Mouse (Mus musculus) c-Kit-positive CD71-positive TER-119-positive erythroid progenitor cells, embryonic 14.5 days (primary cell): Measurements from ENCODE around the gene Fosl2.

ENCODE experiments used
- DNase-seq: peaks from one replicate; pipeline ENCODE4 v3.0.0-alpha.2; 2013; ENCODE audit warnings: low spot score

Fosl2 gene

DNA sequence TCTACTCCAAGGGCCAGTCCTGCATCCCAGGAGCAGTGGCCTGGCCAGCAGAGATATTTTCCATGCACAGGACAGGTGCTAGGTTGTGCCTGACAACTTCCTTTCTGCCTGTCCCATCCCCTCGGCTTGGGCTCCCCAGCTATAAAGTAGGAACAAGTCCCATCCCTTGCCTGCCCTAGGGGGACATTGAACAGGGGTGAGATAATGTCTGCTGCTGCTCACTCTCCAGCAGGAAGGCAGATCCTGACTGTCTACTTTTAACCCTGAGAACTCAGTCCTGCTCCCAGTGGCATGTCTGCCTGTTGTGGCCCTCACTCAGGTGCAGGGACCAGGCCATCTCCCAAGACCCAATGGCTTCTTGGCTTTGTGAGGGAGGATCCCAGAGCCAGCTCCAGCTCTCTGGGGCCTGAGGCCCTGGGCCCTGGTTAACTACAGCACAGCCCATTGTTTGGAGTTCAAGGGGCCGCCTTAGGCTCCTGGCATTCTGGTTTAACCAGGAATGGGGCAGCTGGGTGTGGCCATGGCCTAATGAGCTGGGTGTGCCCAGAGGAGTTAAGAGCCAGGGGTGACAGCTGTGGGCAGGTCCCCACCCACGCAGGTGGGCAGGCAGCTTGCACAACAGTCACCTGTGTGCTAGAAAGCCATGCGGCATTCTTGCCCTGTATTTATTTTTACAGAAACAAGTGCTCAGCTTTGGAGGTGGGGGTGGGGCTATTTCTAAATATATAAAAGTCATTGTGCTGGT lies 47.5 kb downstream of the Fosl2 start:
- no peak for DNase-seq

DNA sequence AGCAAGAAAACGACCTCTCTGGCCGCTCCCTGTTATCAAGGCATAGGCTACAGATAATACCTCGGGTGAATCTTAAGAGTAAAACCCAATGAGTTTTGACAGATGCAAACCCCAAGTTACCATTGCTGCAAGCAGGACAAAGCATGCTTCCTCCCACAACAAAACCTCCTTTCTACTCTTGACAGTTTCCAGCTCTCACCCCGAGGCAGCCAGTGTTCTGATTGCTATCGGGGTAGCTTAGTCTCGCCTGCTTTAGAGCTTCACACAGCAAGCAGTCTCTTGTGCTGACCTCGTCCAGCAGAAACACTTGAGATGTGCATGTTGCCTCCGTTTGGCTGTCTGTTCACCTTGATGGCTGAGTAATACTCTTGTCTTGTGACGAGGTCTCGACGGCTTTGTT lies 52.1 kb downstream of the Fosl2 start:
- DNase-seq, result no peak

DNA sequence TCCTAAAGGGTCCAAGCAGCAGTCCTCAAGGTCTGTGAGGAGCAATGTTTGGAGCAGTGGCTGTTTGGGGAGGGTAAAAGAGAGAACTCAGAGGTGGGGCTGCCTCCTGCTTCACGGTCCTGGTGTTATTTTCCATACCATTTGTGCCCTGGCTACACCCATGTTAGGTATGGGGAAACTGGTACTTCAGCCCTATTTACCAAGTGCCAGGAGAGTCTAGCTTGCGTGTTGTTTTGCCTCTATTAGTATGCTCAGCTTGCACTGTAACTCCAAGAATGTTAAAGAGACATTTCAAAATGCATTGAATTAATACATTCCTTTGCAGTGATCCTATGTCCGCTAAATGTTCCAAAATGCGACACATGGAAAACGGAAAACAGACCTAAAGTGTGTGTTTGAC lies 55.7 kb downstream of the Fosl2 start:
- no peak for DNase-seq

DNA sequence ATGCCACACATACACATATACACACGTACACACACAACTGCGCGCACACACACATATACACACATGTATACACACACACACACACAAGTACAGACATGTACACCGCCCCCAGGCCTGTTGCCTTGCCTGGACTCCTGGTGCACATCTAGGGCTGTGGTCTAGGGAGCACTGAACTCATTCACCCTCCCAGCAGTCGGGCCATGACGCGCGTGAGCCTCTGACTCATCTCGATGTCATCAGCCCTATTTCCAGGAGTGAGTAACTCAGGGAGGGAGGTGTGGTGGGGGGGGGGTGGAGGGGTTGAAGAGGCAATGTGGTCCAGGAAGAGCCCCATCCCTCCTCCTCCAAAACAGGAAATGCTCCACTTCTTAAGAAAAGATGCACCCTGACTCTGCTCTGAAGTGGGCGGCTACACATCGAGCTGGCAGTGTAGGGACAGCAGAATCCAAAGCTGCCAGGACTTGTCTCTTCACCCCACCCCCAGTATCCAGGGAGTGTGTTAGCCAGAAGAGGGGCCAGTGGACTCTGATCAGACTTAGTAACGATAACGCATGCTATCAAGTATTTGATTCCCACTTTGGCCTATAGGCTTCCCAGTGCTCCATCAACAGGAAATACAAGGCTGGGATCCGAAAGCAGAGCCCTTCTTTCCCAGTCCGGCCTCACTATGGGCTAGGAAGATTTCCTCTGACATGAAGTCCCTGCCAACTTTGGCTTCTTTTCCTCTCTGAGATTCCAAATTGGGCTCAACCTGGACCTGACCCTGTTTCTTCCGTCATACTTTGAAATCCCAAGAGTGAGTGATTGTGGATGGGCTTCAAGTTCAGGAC lies 56.6 kb downstream of the Fosl2 start:
- no peak for DNase-seq

DNA sequence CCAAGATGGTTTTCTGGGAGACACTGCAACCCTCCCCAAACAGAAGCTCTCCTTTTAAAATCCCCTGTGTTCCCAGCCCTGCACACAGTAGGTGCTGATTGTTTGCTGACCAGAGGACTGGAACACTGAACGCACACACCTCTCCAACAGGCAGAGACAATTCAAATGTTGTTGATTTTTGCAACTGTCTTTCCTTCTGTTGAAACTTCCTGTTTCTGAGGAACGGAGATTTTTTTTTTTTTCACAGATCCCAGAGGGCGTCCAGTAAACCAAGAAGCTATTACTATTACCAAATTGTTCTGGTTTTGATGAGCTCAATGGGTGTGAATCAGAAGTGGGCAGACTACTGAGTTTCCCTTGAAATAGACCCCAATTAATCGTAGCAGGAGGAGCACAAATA lies 58.6 kb downstream of the Fosl2 start:
- no peak for DNase-seq

DNA sequence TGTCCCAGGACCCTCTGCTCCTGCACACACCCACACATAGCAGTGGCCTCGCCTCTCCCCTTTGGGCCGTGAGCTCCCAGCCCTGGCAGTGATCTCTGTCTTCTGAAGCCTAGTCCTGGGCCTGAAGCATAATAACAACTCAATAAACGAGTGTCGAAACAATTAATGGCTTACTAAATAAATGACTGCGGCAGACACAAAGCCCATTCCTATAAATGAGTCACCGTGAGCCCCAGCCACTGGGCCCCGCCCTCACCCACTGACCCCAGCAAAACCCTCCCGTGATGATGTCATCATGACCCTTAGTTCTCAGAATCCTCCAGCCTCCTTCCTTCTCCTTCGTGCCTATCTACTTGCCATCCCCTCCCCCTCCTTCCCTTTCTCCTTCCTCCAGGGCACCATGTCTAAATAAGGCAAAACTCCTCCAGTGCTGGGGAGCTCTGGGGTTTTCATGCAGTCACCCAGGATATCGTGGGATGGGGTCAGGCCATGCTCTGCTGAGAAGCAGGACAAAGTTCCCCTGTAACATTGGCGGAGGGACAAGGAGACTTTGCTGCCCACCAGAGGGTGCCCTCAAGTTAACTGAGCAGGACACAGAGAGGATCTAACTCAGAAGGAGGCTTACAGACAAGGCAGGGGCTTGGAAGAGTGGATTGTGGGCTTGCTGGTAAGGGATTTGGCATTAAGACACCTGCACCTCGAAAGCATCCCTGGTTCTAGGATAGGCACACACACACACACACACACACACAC lies 60.4 kb downstream of the Fosl2 start:
- no peak for DNase-seq

DNA sequence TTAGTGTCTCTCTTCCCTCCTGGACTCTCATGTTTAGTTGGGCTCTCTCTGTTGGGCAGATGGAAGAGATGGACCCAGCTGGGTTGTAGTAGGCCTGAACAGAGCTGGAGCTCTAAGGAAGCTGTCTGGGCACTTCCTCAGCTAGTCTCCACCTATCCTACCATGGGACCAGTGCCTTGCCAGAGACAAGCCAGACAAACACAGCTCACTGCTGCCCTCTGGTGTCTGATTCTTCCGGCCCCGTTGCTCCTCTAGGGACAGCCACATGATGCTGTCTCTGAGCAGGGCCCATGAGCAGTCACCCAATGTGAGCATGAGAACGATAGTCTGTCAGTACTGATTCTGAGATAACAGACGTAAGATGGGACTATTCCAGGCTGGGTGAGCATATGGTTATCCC lies 62.1 kb downstream of the Fosl2 start:
- peak; percentile 71 for DNase-seq

DNA sequence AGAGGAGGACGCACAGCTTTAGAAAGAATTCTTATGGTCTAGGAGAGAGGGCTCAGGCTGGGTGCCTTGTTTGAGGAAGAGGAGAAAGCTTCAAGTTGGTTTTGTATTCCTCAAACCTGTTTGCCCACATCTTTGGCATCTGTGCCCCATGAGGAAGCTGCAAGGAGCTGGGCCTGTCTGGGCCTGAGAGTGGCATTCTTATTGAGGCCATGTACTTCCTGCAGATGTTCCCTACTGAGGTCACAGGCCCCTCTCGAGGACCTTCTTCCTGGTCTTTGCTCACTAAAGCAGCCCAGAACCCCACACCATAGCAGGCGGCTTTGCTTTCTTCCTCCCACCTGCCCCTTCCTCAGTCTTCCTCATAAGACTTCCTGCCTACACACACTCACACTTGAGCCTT lies 63.5 kb downstream of the Fosl2 start:
- DNase-seq, result no peak

DNA sequence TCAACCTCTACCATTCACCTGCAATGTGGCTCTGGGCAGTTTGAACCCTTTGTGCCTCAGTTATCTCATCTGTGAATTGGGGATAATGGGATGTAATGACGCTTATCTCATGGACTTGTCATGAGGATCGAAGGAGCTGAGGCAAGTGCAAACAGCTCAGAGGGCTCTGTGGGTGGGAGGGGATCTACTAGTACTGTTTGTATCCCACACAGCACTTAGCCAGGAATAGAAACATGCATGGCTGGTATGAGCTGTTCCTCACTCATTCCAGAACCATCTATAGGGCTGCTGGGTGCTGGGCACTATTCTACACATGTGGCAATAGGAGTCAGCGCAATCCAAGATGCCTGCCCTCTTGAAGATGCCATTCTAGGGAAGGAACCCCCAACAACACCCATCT lies 64.0 kb downstream of the Fosl2 start:
- no peak for DNase-seq

DNA sequence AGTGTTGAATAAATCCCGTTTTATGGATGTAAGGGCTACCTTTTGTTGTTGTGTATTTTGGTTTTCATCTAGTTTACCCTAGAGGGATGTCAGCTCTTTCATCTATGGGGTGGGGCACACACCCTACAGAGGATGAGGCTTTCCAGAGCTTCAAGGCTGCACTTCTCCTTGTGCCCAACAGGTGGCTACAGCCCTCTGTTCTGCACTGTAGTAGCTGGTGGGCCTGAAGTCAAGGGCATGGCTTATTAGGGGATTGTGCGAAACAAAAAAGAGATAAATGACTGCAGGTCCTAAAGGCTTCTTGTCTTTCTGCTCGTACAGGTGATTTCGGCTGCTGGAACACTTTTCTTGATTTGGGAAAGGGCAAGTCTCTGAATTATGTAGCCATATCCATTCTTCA lies 69.1 kb downstream of the Fosl2 start:
- no peak for DNase-seq

DNA sequence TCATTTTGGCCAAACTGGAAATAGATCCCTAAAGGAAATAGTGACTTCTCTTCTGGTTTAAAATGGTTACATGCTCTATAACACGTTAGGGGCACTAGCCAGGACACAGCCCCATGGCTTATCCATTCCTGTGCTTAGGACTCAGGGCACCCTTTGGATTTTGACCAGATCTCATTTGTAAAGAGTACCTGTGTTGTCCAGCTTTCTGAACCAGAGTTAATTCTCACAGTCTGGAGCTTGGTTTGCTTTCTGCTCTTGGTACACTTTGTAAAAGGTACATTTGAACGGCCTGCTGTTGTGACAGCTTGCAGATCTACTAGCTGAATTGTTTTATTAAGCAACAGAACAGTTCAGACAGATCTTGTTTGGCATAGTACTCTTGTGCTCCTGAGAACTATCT lies 71.1 kb downstream of the Fosl2 start:
- no peak for DNase-seq
